Mouse (Mus musculus) bone marrow macrophage, adult 2 months (primary cell): Measurements from ENCODE around the gene Serinc5.

Source experiments
- CTCF ChIP-seq: IDR thresholded peaks from 2 replicates; pipeline ENCODE4 v1.5.1; 2012; ENCODE audit warnings: low read depth, mild to moderate bottlenecking, low read length, moderate library complexity
- POLR2A ChIP-seq: IDR thresholded peaks from 2 replicates; pipeline ENCODE4 v1.6.1; 2012; ENCODE audit warnings: mild to moderate bottlenecking, low read depth, low read length, borderline replicate concordance

- TF ChIP-seq CTCF (no peak), POLR2A (no peak)
These were observed 120.9 kb downstream of the Serinc5 start for GRCm38 (mm10) chr13:92731811-92732210.
